Mouse (Mus musculus) heart, embryonic 12.5 days (tissue): Measurements from ENCODE around the gene Gpr160. TPM values are rescaled to one million over a fixed set of nuclear protein-coding genes. Genes with fewer than 3 reads are reported as not detected.
A peak's percentile ranks its signal among the peaks of the same experiment; 100 is the strongest.

Experiments used
- ATAC-seq: fragments of 200-750 bp; cut with Nextera tagmentation; 2 replicates; pipeline ENCODE4 v1.8.0; 2017; ENCODE audit warnings: moderate TSS enrichment, moderate library complexity; ENCODE audit not compliant: insufficient number of reproducible peaks, low FRiP score
- H3K27ac ChIP-seq: fragments of 300-500 bp; sonication (generic); 2 replicates; pipeline ENCODE4 v1.5.1; 2016; ENCODE audit warnings: mild to moderate bottlenecking, moderate library complexity; ENCODE audit not compliant: poor library complexity, severe bottlenecking
- H3K27me3 ChIP-seq: fragments of 300-500 bp; sonication (generic); replicated peaks from 2 replicates; pipeline ENCODE4 v1.6.1; 2016; ENCODE audit warnings: mild to moderate bottlenecking, moderate library complexity
- H3K36me3 ChIP-seq: fragments of 300-500 bp; sonication (generic); 2 replicates; pipeline ENCODE4 v1.6.1; 2016; ENCODE audit warnings: mild to moderate bottlenecking, moderate library complexity
- H3K4me1 ChIP-seq: fragments of 300-500 bp; sonication (generic); replicated peaks from 2 replicates; pipeline ENCODE4 v1.6.1; 2016; ENCODE audit warnings: mild to moderate bottlenecking
- H3K4me2 ChIP-seq: fragments of 300-500 bp; sonication (generic); 2 replicates; pipeline ENCODE4 v1.6.1; 2016; ENCODE audit warnings: mild to moderate bottlenecking, moderate library complexity
- H3K4me3 ChIP-seq: fragments of 300-500 bp; sonication (generic); 2 replicates; pipeline ENCODE4 v1.5.1; 2016; ENCODE audit warnings: mild to moderate bottlenecking
- H3K9ac ChIP-seq: fragments of 300-500 bp; sonication (generic); 2 replicates; pipeline ENCODE4 v1.6.1; 2016; ENCODE audit warnings: mild to moderate bottlenecking, moderate library complexity
- H3K9me3 ChIP-seq: fragments of 300-500 bp; sonication (generic); replicated peaks from 2 replicates; pipeline ENCODE4 v1.6.1; 2016; ENCODE audit warnings: mild to moderate bottlenecking, moderate library complexity
- WGBS: fragments of 180-500 bp; shearing (Covaris S2); methylation state at CpG from one replicate; pipeline ENCODE4 v1.1.7; 2016; 5-methylcytosine and 5-hydroxymethylcytosine counted together
- polyA plus RNA-seq: library from polyadenylated mRNA; unstranded; fragments of >200 nt; fragmentation: Nextera tagmentation; extraction: Ambion mirVana; gene quantifications from 2 replicates; pipeline ENCODE4 v1.2.1, GENCODE M21; 2016

Gpr160 gene
- polyA plus RNA-seq = 0.68 and 0.95 TPM in 2 replicates

DNA sequence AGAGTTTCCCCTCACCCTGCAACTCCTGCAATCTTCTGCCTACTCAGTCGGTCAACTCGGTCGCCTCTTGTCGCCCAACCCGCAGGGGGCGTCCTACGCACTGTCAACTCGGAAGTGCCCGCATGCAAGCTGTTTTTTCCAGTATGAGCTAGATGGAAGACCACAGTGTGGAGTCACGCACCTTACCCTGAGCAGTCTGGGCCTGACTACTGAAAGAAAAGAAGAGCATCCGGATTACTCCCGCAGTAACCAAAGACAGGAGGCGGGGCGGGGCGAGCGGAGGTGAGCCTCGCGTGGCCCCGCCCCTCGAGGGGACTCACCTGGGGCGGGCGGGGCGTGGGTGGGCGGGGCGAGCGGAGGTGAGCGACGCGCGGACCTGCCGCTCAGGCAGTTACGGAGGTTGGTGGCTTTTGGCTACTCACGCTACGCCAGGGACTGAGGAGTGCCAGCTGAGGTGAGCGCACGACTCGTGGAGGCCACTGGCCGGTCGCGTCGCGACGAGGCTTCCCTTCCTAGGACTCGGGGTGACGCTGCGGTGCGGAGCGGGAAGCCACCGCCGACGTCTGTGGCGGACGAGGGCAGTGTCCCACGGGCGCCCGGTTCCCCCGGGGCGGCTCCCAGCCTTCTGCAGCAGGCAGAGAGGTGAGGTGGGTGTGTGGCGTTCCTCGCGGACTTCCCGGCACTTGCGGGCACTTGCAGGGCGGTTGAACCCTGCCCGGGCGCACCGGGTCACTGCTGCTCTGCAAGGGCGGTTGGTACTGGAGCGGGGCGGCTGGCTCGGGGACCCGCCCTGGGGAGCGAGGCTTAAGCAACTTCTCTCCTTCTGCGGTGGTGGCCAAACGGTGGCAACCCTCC, at the start of gene Gpr160:
Gene Gpr160 (plus strand): TSS at position 347 of the 855 bp plus-strand sequence.
- H3K27me3 ChIP-seq = peaks cover 36% of the 10 kb centered on the region
- H3K9me3 ChIP-seq = no peaks in the 10 kb centered on the region
- no peaks in the 10 kb centered on the region for H3K4me1 ChIP-seq
- H3K4me3 ChIP-seq = peak within 1 kb of the TSS; percentile 68
- ATAC-seq = peak; percentile 81
- peak within 1 kb of the TSS; percentile 90 for H3K4me2 ChIP-seq
- no peaks in the 10 kb centered on the region for H3K36me3 ChIP-seq
- WGBS = under 1% methylated on average over 75 of the region's 75 CpGs
- peak within 1 kb of the TSS; percentile 61 for H3K9ac ChIP-seq
- no peak within 1 kb of the TSS for H3K27ac ChIP-seq

- Histone ChIP-seq H3K27ac (no peak overlapping the region), H3K4me3 (no peak overlapping the region), H3K4me2 (no peak overlapping the region), H3K36me3 (peaks cover 50% of the 10 kb centered on the region), H3K27me3 (no peaks in the 10 kb centered on the region), H3K4me1 (no peaks in the 10 kb centered on the region), H3K9me3 (no peaks in the 10 kb centered on the region), H3K9ac (no peak overlapping the region)
- ATAC-seq = no peak
- WGBS = 59% methylated on average over 3 of the region's 3 CpGs
Measured at GRCm38 (mm10) chr3:30812881-30813280, 42.9 kb upstream of the Gpr160 start.

- H3K4me3 ChIP-seq = no peak overlapping the region
- H3K9ac ChIP-seq = no peak overlapping the region
- peaks cover 53% of the 10 kb centered on the region for H3K36me3 ChIP-seq
- H3K4me2 ChIP-seq = no peak overlapping the region
- no peak overlapping the region for H3K27ac ChIP-seq
- WGBS = 94% methylated on average over 16 of the region's 16 CpGs
- no peaks in the 10 kb centered on the region for H3K9me3 ChIP-seq
- ATAC-seq = no peak
- no peaks in the 10 kb centered on the region for H3K4me1 ChIP-seq
- no peaks in the 10 kb centered on the region for H3K27me3 ChIP-seq
Measured at GRCm38 (mm10) chr3:30818630-30819125, 37.1 kb upstream of the Gpr160 start.

GRCm38 (mm10) chr3:30822163-30822562, 33.6 kb upstream of the Gpr160 start:
- no peak overlapping the region for H3K9ac ChIP-seq
- H3K36me3 ChIP-seq = peaks cover 34% of the 10 kb centered on the region
- no peak overlapping the region for H3K4me2 ChIP-seq
- H3K27ac ChIP-seq = no peak overlapping the region
- ATAC-seq = no peak
- H3K4me3 ChIP-seq = no peak overlapping the region
- WGBS = 84% methylated on average over 8 of the region's 8 CpGs
- no peaks in the 10 kb centered on the region for H3K4me1 ChIP-seq
- no peaks in the 10 kb centered on the region for H3K9me3 ChIP-seq
- no peaks in the 10 kb centered on the region for H3K27me3 ChIP-seq

GRCm38 (mm10) chr3:30826069-30826468, 29.7 kb upstream of the Gpr160 start:
- no peaks in the 10 kb centered on the region for H3K27me3 ChIP-seq
- no peak overlapping the region for H3K4me3 ChIP-seq
- peaks cover 11% of the 10 kb centered on the region for H3K36me3 ChIP-seq
- no peaks in the 10 kb centered on the region for H3K9me3 ChIP-seq
- no peak for ATAC-seq
- H3K4me2 ChIP-seq = no peak overlapping the region
- H3K27ac ChIP-seq = no peak overlapping the region
- no peaks in the 10 kb centered on the region for H3K4me1 ChIP-seq
- WGBS = 89% methylated on average over 5 of the region's 5 CpGs
- H3K9ac ChIP-seq = no peak overlapping the region

DNA sequence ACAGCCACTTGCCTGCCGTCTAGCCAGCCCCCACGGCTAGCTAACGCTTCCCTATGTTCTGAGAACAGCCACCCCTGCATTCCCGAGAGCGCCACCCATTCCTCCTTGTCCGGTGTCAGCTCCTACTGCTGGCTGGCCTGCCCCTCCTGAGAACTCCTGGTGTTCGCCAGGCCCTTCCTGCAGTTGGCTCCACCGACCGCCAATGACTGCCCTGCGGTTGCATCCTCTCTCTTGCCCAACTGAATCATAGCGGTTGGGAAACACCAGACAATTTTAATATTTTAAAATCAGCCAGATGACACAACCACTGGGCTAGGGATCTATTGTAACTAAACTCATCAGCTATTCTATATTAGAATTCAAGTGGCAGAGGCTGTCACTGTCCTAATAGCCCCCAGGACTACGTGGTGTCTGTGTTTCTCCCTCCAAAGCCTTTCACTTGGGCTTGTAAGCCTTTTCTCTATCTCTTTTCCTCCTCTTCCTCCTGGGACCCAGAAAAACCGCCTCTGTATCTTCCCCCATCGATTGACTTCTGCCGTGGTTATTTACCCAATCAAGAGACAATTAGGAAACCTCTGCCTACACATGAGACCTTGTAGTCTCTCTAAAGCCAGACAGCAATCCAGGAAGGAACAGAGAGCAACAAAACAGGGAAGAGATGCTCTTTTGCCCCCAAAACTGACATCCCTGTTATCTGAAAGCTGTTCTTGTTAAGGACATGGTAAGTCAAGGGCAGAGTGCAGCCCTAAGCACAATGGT, 23.7 kb upstream of the Gpr160 start:
- H3K4me1 ChIP-seq = no peaks in the 10 kb centered on the region
- no peak overlapping the region for H3K4me2 ChIP-seq
- WGBS = 60% methylated on average over 15 of the region's 15 CpGs
- H3K36me3 ChIP-seq = no peaks in the 10 kb centered on the region
- H3K27ac ChIP-seq = no peak overlapping the region
- H3K4me3 ChIP-seq = no peak overlapping the region
- no peaks in the 10 kb centered on the region for H3K9me3 ChIP-seq
- no peak overlapping the region for H3K9ac ChIP-seq
- ATAC-seq = no peak
- no peaks in the 10 kb centered on the region for H3K27me3 ChIP-seq

GRCm38 (mm10) chr3:30833254-30833653, 22.5 kb upstream of the Gpr160 start:
- ATAC-seq = no peak
- no peak overlapping the region for H3K4me3 ChIP-seq
- no peak overlapping the region for H3K4me2 ChIP-seq
- H3K9me3 ChIP-seq = 0 out of 2 replicates have a peak, but pooled peaks cover 5% of the 10 kb centered on the region
- no peak overlapping the region for H3K9ac ChIP-seq
- H3K27ac ChIP-seq = no peak overlapping the region
- H3K4me1 ChIP-seq = no peaks in the 10 kb centered on the region
- 79% methylated on average over 3 of the region's 3 CpGs for WGBS
- H3K27me3 ChIP-seq = no peaks in the 10 kb centered on the region
- H3K36me3 ChIP-seq = no peaks in the 10 kb centered on the region

GRCm38 (mm10) chr3:30845755-30846154, 10.0 kb upstream of the Gpr160 start:
- no peak overlapping the region for H3K4me2 ChIP-seq
- H3K27ac ChIP-seq = no peak overlapping the region
- H3K36me3 ChIP-seq = no peaks in the 10 kb centered on the region
- no peak overlapping the region for H3K4me3 ChIP-seq
- WGBS = 61% methylated on average over 2 of the region's 2 CpGs
- no peaks in the 10 kb centered on the region for H3K4me1 ChIP-seq
- H3K27me3 ChIP-seq = no peaks in the 10 kb centered on the region
- no peak for ATAC-seq
- H3K9ac ChIP-seq = no peak overlapping the region
- H3K9me3 ChIP-seq = no peaks in the 10 kb centered on the region

- no peak for ATAC-seq
- Histone ChIP-seq H3K27me3 (peaks cover 6% of the 10 kb centered on the region), H3K4me1 (no peaks in the 10 kb centered on the region), H3K4me2 (no peak overlapping the region), H3K36me3 (no peaks in the 10 kb centered on the region), H3K9ac (no peak overlapping the region), H3K4me3 (no peak overlapping the region), H3K9me3 (no peaks in the 10 kb centered on the region), H3K27ac (no peak overlapping the region)
- 39% methylated on average over 1 of the region's 1 CpGs for WGBS
Measured at GRCm38 (mm10) chr3:30847413-30847812, 8.3 kb upstream of the Gpr160 start.

DNA sequence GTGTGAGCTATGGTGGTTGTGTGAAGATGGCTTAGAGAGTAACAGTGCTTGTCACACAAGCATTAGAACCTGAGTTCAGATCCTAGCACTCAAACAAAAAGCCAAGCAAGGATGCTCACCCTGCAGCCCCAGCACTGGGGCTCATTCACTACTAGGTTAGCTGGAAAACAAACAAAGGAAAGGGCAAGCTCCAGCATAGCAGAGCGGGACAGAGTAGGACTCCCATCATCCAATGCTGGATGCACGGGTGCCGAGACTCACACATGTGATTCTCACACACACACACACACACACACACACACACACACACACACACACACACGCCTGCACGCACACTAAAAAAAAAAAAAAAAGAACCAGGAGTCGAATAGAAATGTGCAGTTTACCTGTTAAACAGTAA, 4.3 kb upstream of the Gpr160 start:
- 71% methylated on average over 4 of the region's 6 CpGs for WGBS
- no peaks in the 10 kb centered on the region for H3K4me1 ChIP-seq
- ATAC-seq = no peak

DNA sequence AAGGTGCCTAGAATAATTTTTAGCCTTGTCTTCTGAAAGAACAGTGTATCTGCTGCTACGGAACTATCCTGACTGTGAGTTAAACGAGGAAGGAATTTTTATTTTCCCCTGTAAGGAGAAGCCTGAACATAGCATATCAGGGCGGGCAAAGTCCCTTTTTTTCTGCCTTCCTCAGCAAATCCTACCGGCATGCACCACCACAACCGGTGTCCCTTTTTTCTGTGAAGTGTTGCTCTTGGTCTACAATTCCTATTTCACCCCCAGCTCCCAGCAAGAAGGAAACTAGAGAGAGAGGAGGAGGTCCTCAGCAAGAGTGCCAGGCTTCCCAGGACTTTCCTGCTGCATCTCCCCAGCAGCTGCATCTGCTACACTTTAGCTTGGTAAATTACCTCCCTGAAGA, 2.2 kb upstream of the Gpr160 start:
- H3K9ac ChIP-seq = no peak overlapping the region
- no peak overlapping the region for H3K27ac ChIP-seq
- no peak overlapping the region for H3K4me2 ChIP-seq
- H3K27me3 ChIP-seq = peaks cover 36% of the 10 kb centered on the region
- ATAC-seq = no peak
- WGBS = 77% methylated on average over 5 of the region's 5 CpGs
- H3K4me1 ChIP-seq = no peaks in the 10 kb centered on the region
- H3K36me3 ChIP-seq = no peaks in the 10 kb centered on the region
- H3K4me3 ChIP-seq = no peak overlapping the region
- no peaks in the 10 kb centered on the region for H3K9me3 ChIP-seq

More for the DNA sequence above, 4.3 kb upstream of the Gpr160 start:
- no peak overlapping the region for H3K4me3 ChIP-seq
- H3K27me3 ChIP-seq = peaks cover 31% of the 10 kb centered on the region
- no peak overlapping the region for H3K27ac ChIP-seq
- H3K9me3 ChIP-seq = no peaks in the 10 kb centered on the region
- no peaks in the 10 kb centered on the region for H3K36me3 ChIP-seq
- no peak overlapping the region for H3K9ac ChIP-seq
- no peak overlapping the region for H3K4me2 ChIP-seq
